Mouse (Mus musculus): ENCODE results near the gene Atg4b.

Atg4b gene

DNA sequence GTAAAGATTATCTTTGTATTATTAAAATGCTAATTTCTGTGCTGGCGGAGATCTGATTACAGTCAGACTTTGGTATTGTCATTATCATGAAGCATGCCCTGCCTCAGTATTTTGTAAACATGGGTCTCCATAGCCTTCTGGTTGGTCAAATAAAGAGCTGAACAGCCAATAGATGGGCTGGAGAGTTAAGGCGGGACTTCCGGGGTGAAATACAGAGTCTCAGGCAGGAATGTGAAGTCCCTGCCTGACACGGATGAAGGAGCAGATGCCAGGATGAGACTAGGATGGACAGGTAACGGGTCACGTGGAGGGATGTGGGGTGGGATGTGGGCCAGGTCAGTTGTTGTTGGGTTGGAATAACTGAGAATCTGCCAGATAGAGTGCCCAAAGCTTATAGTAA lies at the start of gene Atg4b:
TSS of gene Atg4b (plus strand) at position 211 of the 400 bp plus-strand sequence.
- no peak for DNase-seq (ENCODE audit: low spot score in 2 of 2)

DNA sequence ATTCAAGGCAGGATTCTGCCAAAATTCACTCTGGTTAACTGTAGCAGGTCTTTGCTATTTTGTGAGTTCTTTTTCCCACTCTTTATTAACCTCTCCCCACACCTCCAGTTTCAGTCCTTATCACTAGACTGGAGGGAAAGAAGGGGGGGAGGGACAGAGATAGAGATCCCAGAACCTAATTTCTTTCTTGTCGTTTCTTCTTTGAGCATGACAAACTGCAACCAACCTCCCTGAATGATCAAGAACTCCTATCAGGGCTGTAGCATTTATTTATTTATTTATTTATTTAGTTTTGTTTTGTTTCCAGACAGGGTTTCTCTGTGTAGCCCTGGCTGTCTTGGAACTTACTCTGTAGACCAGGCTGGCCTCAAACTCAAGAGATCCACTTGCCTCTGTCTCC lies 49.2 kb upstream of the Atg4b start:
- no peak for DNase-seq (ENCODE audit: low spot score in 2 of 2)

DNA sequence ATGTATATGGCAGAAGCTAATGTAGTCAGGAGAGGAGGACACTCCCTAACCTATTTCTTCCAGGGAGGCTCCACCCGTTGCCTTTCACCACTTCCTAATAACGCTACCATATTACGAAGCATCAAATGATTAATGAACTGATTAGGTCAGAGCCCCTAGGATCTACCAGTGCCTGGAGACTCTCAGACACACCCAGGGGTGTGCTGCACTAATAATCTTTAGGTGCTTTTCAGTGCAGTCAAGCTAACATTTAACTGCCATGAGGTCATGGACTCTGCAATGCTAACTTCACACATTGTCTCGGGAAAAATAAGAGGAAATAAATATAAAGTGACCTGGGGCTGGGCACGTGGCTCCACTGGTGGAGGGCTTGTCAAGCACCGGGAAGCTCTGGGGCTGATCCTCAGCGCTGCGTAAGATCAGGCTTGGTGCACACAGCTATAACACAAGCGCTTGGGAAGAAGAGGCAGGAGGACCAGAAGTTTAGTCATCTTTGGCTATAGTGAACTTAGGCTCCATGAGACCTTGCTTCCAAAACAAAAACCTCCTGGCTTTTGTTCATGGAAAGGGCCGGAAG lies 47.7 kb upstream of the Atg4b start:
- DNase-seq (ENCODE audit: low spot score in 2 of 2): no peak

DNA sequence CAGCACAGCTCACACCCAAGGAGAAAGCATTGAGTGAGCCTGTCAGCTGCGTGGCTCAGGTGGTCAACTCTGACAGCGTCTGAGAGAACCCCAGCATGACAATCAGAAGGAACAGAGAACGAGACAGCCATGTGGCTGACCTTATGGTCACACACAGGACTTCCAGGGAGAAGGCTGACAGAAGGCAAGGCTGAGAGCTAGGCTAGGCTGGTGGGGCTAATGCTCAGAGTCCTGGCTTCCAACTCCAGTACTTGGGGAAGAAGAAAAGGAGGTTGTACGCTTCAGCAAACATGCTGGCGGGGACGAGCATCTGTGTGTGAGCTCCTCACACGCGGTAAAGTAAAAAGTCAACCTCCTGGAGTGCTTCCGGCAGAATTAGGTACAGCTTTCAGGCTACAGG lies 47.0 kb upstream of the Atg4b start:
- DNase-seq (ENCODE audit: low spot score in 2 of 2): no peak

DNA sequence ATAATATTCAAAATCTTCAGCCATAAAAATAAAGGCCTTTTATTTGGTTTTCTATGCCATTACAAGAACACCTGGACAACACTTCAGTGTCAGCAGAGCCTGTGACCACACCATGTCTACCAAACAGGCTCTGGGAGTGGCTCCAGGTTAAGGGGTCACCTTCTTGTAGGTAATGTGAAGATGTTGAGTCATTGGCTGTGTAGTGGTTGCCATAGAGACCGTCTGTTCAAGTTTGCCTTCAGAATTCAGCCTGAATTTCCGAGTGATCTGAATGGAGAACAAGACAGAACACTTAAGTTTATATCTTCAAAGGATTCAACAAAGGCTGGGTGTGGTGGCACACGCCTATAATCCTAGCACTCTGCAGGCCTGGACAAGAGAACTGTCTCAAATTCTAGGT lies 45.9 kb upstream of the Atg4b start:
- no peak for DNase-seq (ENCODE audit: low spot score in 2 of 2)

DNA sequence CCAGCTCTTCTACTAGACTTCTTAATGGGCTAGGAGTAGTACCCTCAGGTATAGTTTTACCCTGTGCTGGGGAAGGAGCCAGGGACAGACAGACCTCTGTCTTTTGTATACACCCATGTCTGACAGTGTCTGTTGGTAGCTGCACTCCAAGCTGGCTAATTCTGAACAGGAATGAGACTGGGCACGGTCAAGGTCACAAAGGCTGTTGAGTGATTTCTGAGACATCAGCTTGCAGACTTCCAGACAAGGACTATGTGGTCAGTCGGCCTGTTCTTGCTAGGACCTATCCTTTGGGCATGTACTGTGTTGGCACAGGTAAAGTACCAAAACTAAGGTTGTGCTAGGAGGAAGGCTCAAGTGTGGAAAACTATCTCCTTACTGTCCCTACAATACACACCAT lies 35.1 kb upstream of the Atg4b start:
- no peak for DNase-seq (ENCODE audit: low spot score in 2 of 2)

DNA sequence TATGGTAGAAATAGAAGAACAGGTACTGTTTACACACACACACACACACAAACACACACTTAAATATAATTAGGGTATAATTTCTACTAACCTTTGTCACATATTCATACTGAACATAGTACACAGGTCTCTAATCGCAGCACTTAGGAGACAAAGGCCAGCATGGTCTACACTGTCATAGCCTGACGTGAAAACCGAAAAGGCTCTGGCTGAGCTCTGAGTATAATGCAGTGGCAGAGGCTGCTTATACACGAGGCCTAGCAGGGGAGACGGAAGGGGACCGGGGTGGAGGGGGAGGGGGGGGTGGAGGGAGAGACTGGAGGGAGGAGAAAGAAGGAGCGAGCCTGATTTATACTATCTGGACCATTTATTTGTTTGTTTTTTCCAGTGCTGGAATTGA lies 29.7 kb upstream of the Atg4b start:
- DNase-seq (ENCODE audit: low spot score in 2 of 2): no peak

DNA sequence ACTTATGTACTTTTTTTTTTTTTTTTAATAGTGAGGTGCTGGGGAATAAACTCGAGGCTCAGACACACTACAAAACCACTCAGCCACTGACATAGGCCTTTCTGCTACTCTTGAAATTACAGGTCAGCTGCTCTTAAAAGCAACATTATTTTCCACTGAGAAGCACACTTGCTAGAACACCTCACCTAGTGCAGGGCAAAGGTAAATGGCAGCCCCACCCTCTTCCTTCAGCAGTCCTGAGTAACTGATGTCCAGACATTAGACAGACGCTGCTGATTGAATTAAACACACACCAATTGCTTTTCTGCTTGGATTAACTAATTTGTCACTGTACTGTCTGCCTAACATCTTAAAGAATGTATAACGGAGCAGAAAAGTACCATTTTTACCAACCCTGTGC lies 26.7 kb upstream of the Atg4b start:
- DNase-seq (ENCODE audit: low spot score in 2 of 2): no peak

DNA sequence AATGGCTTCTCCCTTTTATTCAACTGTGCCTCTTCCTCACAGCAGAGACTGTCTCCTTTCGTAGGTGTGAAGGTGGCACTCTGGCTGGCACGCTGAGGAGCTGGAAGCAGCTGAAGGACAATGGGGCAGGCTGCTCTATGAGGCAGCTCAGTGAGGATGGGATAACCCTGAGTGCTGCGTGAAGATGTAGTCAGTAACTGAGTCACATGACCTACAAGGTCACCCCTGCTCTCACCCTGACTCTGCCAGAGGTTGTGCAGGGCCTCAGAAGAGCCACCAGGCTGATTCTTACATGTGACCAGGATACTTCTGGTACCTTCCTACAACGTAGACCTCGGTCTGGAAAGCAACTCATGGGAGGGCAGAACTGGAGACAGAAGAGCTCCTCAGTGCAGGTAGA lies 25.6 kb upstream of the Atg4b start:
- DNase-seq (ENCODE audit: low spot score in 2 of 2): no peak

DNA sequence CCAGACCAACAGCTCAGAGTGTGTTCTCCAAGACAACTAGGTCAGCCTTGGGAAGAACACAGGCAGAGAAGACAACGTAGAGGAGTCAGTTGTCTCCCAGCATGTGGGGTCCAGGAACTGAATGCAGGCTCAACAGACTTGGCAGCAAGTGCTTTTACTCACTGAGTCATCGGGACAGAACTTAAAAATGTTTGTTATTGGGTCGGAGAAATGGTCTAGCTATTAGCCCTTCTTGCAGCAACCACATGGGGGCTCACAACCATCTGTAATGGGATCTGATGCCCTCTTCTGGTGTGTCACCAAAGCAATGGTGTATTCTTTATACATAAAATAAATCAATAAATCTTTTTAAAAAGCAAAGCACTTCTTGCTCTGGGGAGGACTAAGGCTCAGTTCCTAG lies 25.2 kb upstream of the Atg4b start:
- no peak for DNase-seq (ENCODE audit: low spot score in 2 of 2)

DNA sequence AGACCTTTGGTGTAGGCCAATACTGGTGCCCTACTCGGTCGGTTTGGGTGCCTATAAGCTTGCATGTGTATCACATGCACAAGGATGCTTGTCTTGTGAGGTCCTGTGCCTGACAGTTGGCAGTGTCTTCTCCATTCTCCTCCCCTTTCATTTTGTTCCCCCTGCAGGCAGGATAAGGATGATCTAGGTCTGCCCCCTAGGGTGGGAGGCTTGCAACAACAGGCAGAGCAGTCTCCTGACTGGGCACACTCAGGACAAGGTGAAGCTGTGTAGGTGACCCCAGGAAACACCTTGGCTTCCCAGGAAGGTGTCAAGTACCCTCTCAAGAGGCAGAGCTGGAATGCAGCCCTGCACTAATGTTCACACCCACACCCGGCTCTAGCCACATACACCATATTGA lies 24.3 kb upstream of the Atg4b start:
- peak; percentile 17 to 48 for DNase-seq (ENCODE audit: low spot score in 2 of 2)

DNA sequence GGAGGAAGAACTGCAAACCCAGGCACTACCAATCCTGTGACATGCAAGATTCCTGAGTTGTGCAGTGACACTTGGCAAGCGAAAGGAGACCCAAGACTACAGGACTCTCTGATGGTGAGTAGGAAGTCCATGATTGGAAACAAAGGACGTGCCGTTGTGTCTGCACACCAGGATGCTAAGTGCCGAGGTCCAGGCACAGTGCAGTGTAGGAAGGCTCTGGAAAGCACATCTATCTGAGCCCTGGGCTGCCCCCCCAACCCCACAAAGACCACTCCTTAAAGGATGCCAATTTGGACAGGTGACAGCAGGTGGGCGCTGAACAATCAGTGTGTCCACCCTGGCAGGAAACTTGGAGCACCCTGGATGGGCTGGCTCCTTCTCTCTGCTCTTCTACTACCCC lies 20.2 kb upstream of the Atg4b start:
- no peak for DNase-seq (ENCODE audit: low spot score in 2 of 2)

DNA sequence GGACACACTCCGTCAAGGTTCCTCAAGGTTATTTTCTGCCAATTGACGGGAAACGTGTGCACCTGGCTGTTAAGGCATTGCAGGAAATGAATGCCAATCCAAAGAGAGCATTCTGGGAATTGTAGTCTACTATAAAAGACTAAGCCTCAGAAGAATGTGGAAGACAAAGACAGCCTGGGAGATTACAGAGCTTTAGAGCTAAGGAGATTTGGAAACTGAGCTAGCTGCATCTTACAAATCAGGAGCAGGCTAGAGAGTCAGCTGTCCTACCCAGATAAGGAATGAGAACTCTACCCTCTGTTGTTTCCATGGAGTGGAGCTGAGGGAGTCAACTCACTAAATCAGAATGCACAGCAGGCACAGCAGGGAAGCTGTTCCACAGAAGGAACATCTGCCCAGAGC lies 19.4 kb upstream of the Atg4b start:
- no peak for DNase-seq (ENCODE audit: low spot score in 2 of 2)

DNA sequence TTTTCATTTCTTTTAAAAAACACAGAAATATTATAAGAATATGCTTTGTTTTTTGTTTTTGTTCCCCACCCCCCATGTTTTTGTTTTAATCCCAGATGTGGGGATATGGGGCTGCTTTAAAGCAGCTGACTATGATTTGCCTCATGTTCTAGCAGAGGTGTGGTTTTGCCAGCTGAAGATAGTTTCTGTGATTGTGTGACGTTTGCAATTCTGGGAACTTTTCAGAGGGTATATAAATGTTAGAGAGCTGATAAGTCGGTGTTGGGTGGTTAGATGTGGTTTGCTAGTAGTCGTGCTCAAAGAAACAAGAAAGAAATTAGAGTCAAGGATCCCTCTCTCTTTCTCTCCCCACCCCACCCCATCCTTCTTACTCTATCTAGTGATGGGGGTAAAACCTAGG lies 15.4 kb upstream of the Atg4b start:
- no peak for DNase-seq (ENCODE audit: low spot score in 2 of 2)

DNA sequence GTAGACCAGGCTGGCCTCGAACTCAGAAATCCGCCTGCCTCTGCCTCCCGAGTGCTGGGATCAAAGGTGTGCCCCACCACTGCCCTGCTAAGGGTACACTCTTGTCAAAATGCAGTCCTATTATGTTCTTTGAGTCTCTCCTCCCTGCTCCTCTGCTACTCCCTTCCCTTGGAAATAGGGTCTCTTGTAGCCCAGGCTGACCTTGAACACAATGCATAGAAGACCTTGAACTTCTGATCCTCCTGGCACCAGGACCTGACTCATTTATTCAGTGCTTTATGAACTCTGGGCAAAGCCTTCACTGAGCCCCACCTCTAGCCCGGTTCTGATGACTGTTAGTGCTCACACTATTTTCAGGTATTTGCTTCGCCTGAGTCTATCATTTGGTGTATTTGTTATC lies 13.6 kb upstream of the Atg4b start:
- no peak for DNase-seq (ENCODE audit: low spot score in 2 of 2)

DNA sequence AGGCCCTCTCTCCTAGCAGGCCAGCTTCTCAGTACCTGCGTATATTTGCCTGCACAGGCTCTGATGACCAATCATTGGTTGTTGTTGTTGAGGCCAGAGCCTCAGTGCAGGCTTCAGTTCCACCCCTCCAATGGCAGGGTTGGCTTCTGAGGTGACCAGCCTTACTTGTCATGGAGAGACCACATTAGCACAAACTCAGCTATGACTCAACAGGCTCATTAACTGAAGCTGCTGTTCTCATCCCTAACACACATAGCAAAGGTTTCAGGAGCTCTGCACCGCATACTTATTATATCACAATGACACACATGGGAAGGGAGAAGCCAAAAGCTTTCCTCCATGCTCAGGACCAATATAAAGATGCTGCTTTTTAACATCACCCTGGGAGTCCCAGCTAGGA lies 10.6 kb upstream of the Atg4b start:
- DNase-seq (ENCODE audit: low spot score in 2 of 2): no peak

DNA sequence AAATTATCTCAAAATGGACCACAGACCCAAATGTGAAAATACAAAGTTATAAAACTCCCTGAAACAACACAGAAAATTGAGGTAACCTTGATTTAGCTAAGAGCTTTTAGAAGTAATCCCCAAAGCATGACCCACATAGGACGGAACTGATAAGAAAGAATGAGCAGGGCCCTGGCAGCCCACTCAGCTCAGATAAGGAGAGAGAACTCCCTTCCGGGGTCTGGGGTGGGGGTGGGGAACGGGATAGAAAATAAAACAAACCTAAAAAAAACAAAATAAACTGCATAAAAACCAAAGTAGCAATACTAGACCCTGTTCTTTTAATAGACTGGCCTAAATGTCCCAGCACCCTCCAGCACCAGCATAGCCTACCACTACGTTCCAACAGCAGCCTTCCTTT lies 9.3 kb upstream of the Atg4b start:
- DNase-seq (ENCODE audit: low spot score in 2 of 2): no peak

DNA sequence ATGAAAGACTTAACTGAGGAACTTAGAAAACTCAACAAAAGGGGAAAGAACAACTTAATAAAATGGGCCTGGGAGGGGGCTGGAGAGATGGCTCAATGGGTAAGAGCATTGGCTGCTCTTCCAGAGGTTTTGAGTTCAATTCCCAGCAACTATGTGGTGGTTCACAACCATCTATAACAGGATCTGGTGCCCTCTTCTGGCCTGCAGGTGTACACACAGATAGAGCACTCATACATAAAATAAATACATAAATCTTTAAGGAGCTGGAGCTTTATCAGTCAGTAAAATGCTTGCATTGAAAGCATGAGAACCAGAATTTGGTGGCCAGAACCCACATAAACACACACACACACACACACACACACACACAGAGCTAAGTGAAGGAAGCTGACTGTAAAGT lies 8.4 kb upstream of the Atg4b start:
- DNase-seq (ENCODE audit: low spot score in 2 of 2): no peak

DNA sequence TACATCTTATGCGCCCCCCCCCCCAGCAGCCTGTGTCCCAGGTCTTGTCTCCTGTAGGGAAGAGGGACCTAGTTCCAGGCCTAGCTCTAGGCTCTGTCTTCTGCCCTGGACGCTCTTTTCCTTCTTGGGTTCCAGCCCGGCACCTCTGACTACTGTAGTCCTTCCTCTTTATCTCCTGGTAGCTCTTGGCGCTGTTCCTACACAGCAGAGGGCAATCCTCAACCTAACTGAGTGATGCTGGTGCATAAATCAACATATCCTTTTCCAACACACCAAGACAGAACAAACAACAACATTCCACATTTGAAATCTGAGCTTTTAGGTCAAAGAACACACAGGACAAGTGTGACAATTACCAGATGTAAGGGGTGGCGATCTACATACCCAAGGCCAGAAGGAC lies 5.1 kb upstream of the Atg4b start:
- no peak for DNase-seq (ENCODE audit: low spot score in 2 of 2)

DNA sequence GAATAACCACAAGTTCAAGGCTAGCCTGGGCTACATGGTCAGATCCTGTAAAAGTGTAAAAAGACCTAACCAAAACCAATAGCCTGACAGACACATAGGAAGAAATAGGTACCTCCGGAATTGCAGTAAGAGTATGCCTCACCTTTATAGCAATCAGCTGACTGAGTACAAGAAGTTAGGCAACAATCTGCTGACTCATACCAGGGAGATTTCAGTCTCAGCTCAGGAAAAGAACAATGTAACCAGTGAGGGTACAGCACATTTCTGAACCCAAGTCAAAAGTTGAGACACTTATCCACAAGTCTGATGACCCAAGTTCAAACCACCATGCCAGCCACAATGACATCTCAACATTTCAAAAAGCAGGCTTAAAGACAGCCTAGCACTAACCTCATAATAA lies 2.8 kb upstream of the Atg4b start:
- DNase-seq (ENCODE audit: low spot score in 2 of 2): no peak

DNA sequence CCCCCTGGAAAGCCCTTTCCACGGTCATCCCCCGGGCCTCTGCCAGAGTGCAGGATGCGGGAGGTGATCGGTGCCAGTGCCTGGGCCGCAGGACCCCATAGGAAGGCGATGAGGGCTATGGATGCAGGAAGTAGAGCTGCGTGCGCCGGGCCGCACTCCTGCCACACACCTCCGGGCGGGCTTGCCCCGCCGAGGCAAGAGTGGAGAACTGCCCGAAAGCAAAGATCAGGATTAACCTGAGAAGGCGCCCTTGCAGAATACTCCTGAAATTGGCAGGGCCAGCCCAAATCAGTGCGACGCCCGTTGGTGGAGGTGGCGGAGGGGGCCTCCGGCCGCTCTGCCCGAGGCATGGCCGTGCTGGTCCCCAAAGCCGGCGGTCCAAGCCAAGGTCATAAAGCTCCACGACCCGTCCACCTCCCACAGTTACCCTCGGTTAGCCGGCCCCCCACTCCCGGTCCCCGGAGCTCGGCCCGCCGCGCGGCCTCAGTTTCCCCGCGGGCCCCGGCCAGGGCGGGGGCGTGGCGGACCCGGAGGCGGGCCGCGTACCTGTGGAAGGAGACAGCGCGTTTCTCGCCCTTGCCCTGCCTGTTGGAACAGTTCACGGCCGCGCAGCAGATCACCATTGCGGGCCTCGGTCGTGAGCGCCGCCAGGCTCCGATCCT lies 2.7 kb downstream of the Atg4b start:
- no peak for DNase-seq (ENCODE audit: low spot score in 2 of 2)

DNA sequence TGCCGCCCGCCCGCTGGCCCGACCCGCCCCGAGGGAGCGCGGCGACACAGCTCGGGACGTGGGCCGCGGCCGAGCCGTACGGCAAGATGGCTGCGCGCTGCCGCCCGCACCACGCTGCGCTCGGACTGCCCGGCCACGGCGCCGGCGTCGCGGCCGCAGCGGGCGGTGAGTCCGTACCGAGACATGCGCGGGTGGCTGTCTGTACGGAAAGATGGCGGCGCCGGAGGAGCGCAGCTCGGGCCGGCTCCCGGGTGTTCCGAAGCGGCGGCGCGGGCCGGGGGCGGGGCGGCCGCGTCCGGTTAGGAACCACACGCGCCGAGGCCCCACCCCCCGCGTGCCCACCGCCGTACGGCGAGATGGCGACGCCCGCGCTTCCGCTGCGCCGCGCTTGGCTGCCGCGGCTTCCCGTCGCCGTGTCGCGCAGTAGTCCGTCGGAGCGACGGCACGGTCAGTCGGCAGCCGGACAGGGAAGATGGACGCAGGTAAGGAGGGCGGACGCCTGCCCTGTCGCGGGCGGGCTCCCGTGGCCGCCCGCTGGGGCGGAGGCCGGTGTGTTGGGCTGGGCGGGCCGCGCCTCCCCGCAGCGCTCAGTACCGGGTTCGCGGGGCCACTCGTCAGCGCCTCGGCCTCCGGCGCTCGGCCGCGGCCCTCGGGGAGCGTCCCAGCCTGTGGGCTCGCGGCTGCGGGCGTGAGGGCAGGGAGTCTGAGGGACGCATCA lies 3.4 kb downstream of the Atg4b start, which contains the start of gene Thap4:
TSS of gene Thap4 (minus strand) at position 292 of the 718 bp plus-strand sequence.
- peak; percentile 74 to 84 for DNase-seq (ENCODE audit: low spot score in 2 of 2)

DNA sequence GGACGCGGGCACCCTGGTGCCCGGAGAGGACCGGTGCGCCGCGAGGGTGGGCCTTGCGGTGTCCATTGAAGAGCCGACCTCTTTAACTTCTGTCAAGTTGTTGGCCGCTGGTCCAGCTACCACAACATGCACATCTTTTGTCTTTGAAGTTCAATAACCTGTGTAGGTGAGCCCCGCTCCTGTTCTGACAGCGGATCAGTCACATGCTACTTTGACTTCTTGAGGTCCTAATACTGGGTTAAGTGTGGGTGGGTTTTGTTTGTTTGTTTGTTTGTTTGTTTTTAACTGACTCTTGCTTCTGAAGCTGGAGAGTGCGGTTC lies 4.0 kb downstream of the Atg4b start:
- DNase-seq (ENCODE audit: low spot score in 2 of 2): no peak

DNA sequence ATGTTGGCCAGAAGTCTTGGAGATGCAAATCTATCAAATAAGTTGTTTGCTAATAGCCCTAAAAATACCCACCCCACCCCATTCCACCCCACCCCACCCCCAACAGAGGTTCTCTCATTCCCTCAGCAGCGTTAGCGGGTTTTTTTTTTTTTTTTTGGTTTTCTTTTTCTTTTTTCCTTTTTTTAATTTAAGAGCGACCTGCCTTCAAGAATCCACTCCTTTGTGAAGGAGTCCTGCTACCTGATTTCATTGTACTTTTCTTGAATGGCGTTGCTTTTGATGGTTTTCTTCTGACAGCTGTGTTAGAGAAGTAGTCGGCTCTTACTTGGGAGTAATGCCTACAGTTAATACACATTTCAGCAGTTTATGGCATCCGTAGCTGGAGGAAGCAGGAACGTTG lies 4.3 kb downstream of the Atg4b start:
- DNase-seq (ENCODE audit: low spot score in 2 of 2): no peak
